Mouse (Mus musculus) midbrain, embryonic 11.5 days (tissue): ENCODE measurements at regions not wholly inside any gene's neighbourhood (a gene's known extent, or its start where the extent isn't known, plus 50 kb on each side); places are given as distances from the start of the nearest gene placed in this dataset.

ENCODE experiments used
- ATAC-seq: fragments of 200-750 bp; cut with Nextera tagmentation; 2 replicates; pipeline ENCODE4 v1.8.0; 2017; ENCODE audit warnings: moderate TSS enrichment, moderate library complexity; ENCODE audit not compliant: low FRiP score
- DNase-seq: peaks from one replicate; pipeline ENCODE4 v3.0.0; 2015; ENCODE audit warnings: low spot score; ENCODE audit errors: missing footprints
- H3K27ac ChIP-seq: fragments of 300-500 bp; sonication (generic); 2 replicates; pipeline ENCODE4 v1.5.1; 2014; ENCODE audit warnings: low read depth, low read length
- H3K27me3 ChIP-seq: fragments of 300-500 bp; sonication (generic); 2 replicates; pipeline ENCODE4 v1.6.1; 2014; ENCODE audit warnings: mild to moderate bottlenecking, low read length, moderate library complexity, mixed read lengths; ENCODE audit not compliant: control insufficient read depth, insufficient read depth
- H3K36me3 ChIP-seq: fragments of 300-500 bp; sonication (generic); 2 replicates; pipeline ENCODE4 v1.6.1; 2014; ENCODE audit warnings: mild to moderate bottlenecking, low read length, moderate library complexity, mixed read lengths; ENCODE audit not compliant: control insufficient read depth, insufficient read depth
- H3K4me1 ChIP-seq: fragments of 300-500 bp; sonication (generic); 2 replicates; pipeline ENCODE4 v1.6.1; 2014; ENCODE audit warnings: low read length; ENCODE audit not compliant: control insufficient read depth, insufficient read depth
- H3K4me2 ChIP-seq: fragments of 300-500 bp; sonication (generic); 2 replicates; pipeline ENCODE4 v1.6.1; 2014; ENCODE audit warnings: mild to moderate bottlenecking, moderate library complexity
- H3K4me3 ChIP-seq: fragments of 300-500 bp; sonication (generic); 2 replicates; pipeline ENCODE4 v1.5.1; 2014; ENCODE audit warnings: low read depth, low read length
- H3K9ac ChIP-seq: fragments of 300-500 bp; sonication (generic); 2 replicates; pipeline ENCODE4 v1.6.1; 2014; ENCODE audit warnings: low read length
- H3K9me3 ChIP-seq: fragments of 300-500 bp; sonication (generic); 2 replicates; pipeline ENCODE4 v1.6.1; 2016; ENCODE audit warnings: low read length; ENCODE audit not compliant: control insufficient read depth
- WGBS: fragments of 180-500 bp; shearing (Covaris S2); extraction: QIAGEN DNeasy Blood & Tissue Kit; methylation state at CpG from one replicate; pipeline ENCODE4 v1.1.7; 2014; 5-methylcytosine and 5-hydroxymethylcytosine counted together

- Histone ChIP-seq H3K4me1 (peaks cover 12% of the 10 kb centered on the region), H3K27me3 (no peaks in the 10 kb centered on the region), H3K4me3 (no peak overlapping the region), H3K27ac (no peak overlapping the region), H3K4me2 (no peak overlapping the region), H3K36me3 (no peaks in the 10 kb centered on the region), H3K9ac (no peak overlapping the region), H3K9me3 (no peaks in the 10 kb centered on the region)
- DNase-seq (no peak), ATAC-seq (no peak)
- 92% methylated on average over 4 of the region's 4 CpGs for WGBS
Measured at GRCm38 (mm10) chr4:54648254-54648653, 296.6 kb upstream of the Zfp462 start.

GRCm38 (mm10) chr4:54651646-54652110, 293.2 kb upstream of the Zfp462 start:
- Histone ChIP-seq H3K4me2 (no peak overlapping the region), H3K4me1 (peaks cover 18% of the 10 kb centered on the region), H3K36me3 (no peaks in the 10 kb centered on the region), H3K27ac (peak overlapping the region; percentile 82), H3K27me3 (no peaks in the 10 kb centered on the region), H3K9me3 (no peaks in the 10 kb centered on the region), H3K9ac (no peak overlapping the region), H3K4me3 (no peak overlapping the region)
- ATAC-seq (no peak), DNase-seq (peak; percentile 95)

GRCm38 (mm10) chr4:54652111-54653021, 292.5 kb upstream of the Zfp462 start:
- H3K9ac ChIP-seq, result peak overlapping the region; percentile 54
- H3K27ac ChIP-seq, result peak overlapping the region; percentile 82
- ATAC-seq (peak; percentile 94), DNase-seq (peak; percentile 96)
- no peaks in the 10 kb centered on the region for H3K27me3 ChIP-seq
- no peaks in the 10 kb centered on the region for H3K36me3 ChIP-seq
- H3K4me3 ChIP-seq, result no peak overlapping the region
- peaks cover 18% of the 10 kb centered on the region for H3K4me1 ChIP-seq
- peak overlapping the region; percentile 2; the same call in 1 of the 2 replicates for H3K4me2 ChIP-seq
- H3K9me3 ChIP-seq, result no peaks in the 10 kb centered on the region
- 6% methylated on average over 11 of the region's 11 CpGs for WGBS

- Histone ChIP-seq H3K9me3 (no peaks in the 10 kb centered on the region), H3K4me1 (peaks cover 18% of the 10 kb centered on the region), H3K4me2 (peak overlapping the region; percentile 2; the same call in 1 of the 2 replicates), H3K4me3 (no peak overlapping the region), H3K27me3 (no peaks in the 10 kb centered on the region), H3K9ac (peak overlapping the region; percentile 54; the same call in 1 of the 2 replicates), H3K27ac (peak overlapping the region; percentile 82), H3K36me3 (no peaks in the 10 kb centered on the region)
- WGBS, result 23% methylated on average over 10 of the region's 10 CpGs
- DNase-seq (peak; percentile 95), ATAC-seq (peak; percentile 60)
Measured at GRCm38 (mm10) chr4:54653097-54653776, 291.6 kb upstream of the Zfp462 start.
